Mouse (Mus musculus): Measurements from ENCODE around the gene Ubtd1. TPM values are rescaled to one million over a fixed set of nuclear protein-coding genes. Genes with fewer than 3 reads are reported as not detected.

Ubtd1 gene
- polyA plus RNA-seq, 1 experiment from 2014 or later = 4.9 TPM

GRCm38 (mm10) chr19:42026158-42026557 is 44.6 kb downstream of the Ubtd1 start:
- Histone ChIP-seq H3K9ac (ENCODE audit: low read depth, low read length) (no peak overlapping the region), H3K4me2 (ENCODE audit: low read depth, low read length) (no peak overlapping the region), H3K4me1 (ENCODE audit: control insufficient read depth, low read depth, low read length) (no peaks in the 10 kb centered on the region), H3K36me3 (ENCODE audit: control insufficient read depth, insufficient read depth) (no peaks in the 10 kb centered on the region), H3K27ac (ENCODE audit: low read length) (no peak overlapping the region), H3K9me3 (replicated peaks; ENCODE audit: control insufficient read depth, low read length) (no peaks in the 10 kb centered on the region), H3K4me3 (ENCODE audit: low read depth, low read length) (no peak overlapping the region), H3K27me3 (ENCODE audit: control insufficient read depth, insufficient read depth, low read depth, low read length) (no peaks in the 10 kb centered on the region)
- WGBS (ENCODE audit: insufficient replicate concordance) = 5% methylated on average over 5 of the region's 5 CpGs
- no peak for ATAC-seq (ENCODE audit: low read depth)

GRCm38 (mm10) chr19:42031112-42031511 is 49.5 kb downstream of the Ubtd1 start:
- Histone ChIP-seq H3K4me2 (ENCODE audit: low read depth, low read length) (no peak overlapping the region), H3K27ac (ENCODE audit: low read length) (no peak overlapping the region), H3K4me1 (ENCODE audit: control insufficient read depth, low read depth, low read length) (no peaks in the 10 kb centered on the region; the same call in 1 of the 2 replicates), H3K27me3 (ENCODE audit: control insufficient read depth, insufficient read depth, low read depth, low read length) (no peaks in the 10 kb centered on the region), H3K9ac (ENCODE audit: low read depth, low read length) (no peak overlapping the region), H3K36me3 (ENCODE audit: control insufficient read depth, insufficient read depth) (no peaks in the 10 kb centered on the region), H3K9me3 (replicated peaks; ENCODE audit: control insufficient read depth, low read length) (no peaks in the 10 kb centered on the region), H3K4me3 (ENCODE audit: low read depth, low read length) (no peak overlapping the region)
- ATAC-seq (ENCODE audit: low read depth) = no peak
- 72% methylated on average over 5 of the region's 5 CpGs for WGBS (ENCODE audit: insufficient replicate concordance)

- H3K9ac ChIP-seq (ENCODE audit: low read depth, low read length) = no peak overlapping the region
- H3K9me3 ChIP-seq (replicated peaks; ENCODE audit: control insufficient read depth, low read length) = no peaks in the 10 kb centered on the region
- H3K36me3 ChIP-seq (ENCODE audit: control insufficient read depth, insufficient read depth) = no peaks in the 10 kb centered on the region
- H3K4me2 ChIP-seq (ENCODE audit: low read depth, low read length) = no peak overlapping the region
- no peak overlapping the region for H3K27ac ChIP-seq (ENCODE audit: low read length)
- no peak overlapping the region for H3K4me3 ChIP-seq (ENCODE audit: low read depth, low read length)
- no peaks in the 10 kb centered on the region; the same call in 1 of the 2 replicates for H3K4me1 ChIP-seq (ENCODE audit: control insufficient read depth, low read depth, low read length)
- WGBS (ENCODE audit: insufficient replicate concordance) = 70% methylated on average over 14 of the region's 14 CpGs
- no peaks in the 10 kb centered on the region for H3K27me3 ChIP-seq (ENCODE audit: control insufficient read depth, insufficient read depth, low read depth, low read length)
- ATAC-seq (ENCODE audit: low read depth) = no peak
Observed at GRCm38 (mm10) chr19:42033611-42034010, 52.0 kb downstream of the Ubtd1 start.

GRCm38 (mm10) chr19:42034146-42034775 is 52.7 kb downstream of the Ubtd1 start:
- no peaks in the 10 kb centered on the region for H3K27me3 ChIP-seq (ENCODE audit: control insufficient read depth, insufficient read depth, low read depth, low read length)
- no peaks in the 10 kb centered on the region for H3K36me3 ChIP-seq (ENCODE audit: control insufficient read depth, insufficient read depth)
- H3K4me3 ChIP-seq (ENCODE audit: low read depth, low read length) = no peak overlapping the region
- 49% methylated on average over 9 of the region's 9 CpGs for WGBS (ENCODE audit: insufficient replicate concordance)
- no peak overlapping the region for H3K9ac ChIP-seq (ENCODE audit: low read depth, low read length)
- no peak overlapping the region for H3K4me2 ChIP-seq (ENCODE audit: low read depth, low read length)
- H3K27ac ChIP-seq (ENCODE audit: low read length) = no peak overlapping the region
- H3K9me3 ChIP-seq (replicated peaks; ENCODE audit: control insufficient read depth, low read length) = no peaks in the 10 kb centered on the region
- H3K4me1 ChIP-seq (ENCODE audit: control insufficient read depth, low read depth, low read length) = no peaks in the 10 kb centered on the region; the same call in 1 of the 2 replicates
- peak; percentile 25; the same call in 1 of the 2 replicates for ATAC-seq (ENCODE audit: low read depth)

GRCm38 (mm10) chr19:42034881-42035455 is 53.4 kb downstream of the Ubtd1 start:
- WGBS (ENCODE audit: insufficient replicate concordance) = 59% methylated on average over 11 of the region's 11 CpGs
- ATAC-seq (ENCODE audit: low read depth) = no peak
- no peaks in the 10 kb centered on the region for H3K36me3 ChIP-seq (ENCODE audit: control insufficient read depth, insufficient read depth)

GRCm38 (mm10) chr19:42035456-42036248 is 54.1 kb downstream of the Ubtd1 start, which contains the start of gene Ankrd2:
TSS of gene Ankrd2 (plus strand) at chr19:42036000.
- 57% methylated on average over 19 of the region's 19 CpGs for WGBS (ENCODE audit: insufficient replicate concordance)
- Histone ChIP-seq H3K4me3 (ENCODE audit: low read depth, low read length) (no peak within 1 kb of the TSS), H3K27ac (ENCODE audit: low read length) (no peak within 1 kb of the TSS), H3K9me3 (replicated peaks; ENCODE audit: control insufficient read depth, low read length) (no peaks in the 10 kb centered on the region), H3K4me1 (ENCODE audit: control insufficient read depth, low read depth, low read length) (no peaks in the 10 kb centered on the region; the same call in 1 of the 2 replicates), H3K4me2 (ENCODE audit: low read depth, low read length) (no peak within 1 kb of the TSS), H3K9ac (ENCODE audit: low read depth, low read length) (no peak within 1 kb of the TSS), H3K36me3 (ENCODE audit: control insufficient read depth, insufficient read depth) (no peaks in the 10 kb centered on the region), H3K27me3 (ENCODE audit: control insufficient read depth, insufficient read depth, low read depth, low read length) (no peaks in the 10 kb centered on the region; the same call in 1 of the 2 replicates)
- ATAC-seq (ENCODE audit: low read depth) = peak; percentile 50; the same call in 1 of the 2 replicates

More at GRCm38 (mm10) chr19:42034881-42035455, 53.4 kb downstream of the Ubtd1 start:
- no peaks in the 10 kb centered on the region for H3K27me3 ChIP-seq (ENCODE audit: control insufficient read depth, insufficient read depth, low read depth, low read length)
- no peak overlapping the region for H3K27ac ChIP-seq (ENCODE audit: low read length)
- H3K4me3 ChIP-seq (ENCODE audit: low read depth, low read length) = no peak overlapping the region
- no peak overlapping the region for H3K4me2 ChIP-seq (ENCODE audit: low read depth, low read length)
- H3K4me1 ChIP-seq (ENCODE audit: control insufficient read depth, low read depth, low read length) = no peaks in the 10 kb centered on the region; the same call in 1 of the 2 replicates
- H3K9ac ChIP-seq (ENCODE audit: low read depth, low read length) = no peak overlapping the region
- no peaks in the 10 kb centered on the region for H3K9me3 ChIP-seq (replicated peaks; ENCODE audit: control insufficient read depth, low read length)

- WGBS (ENCODE audit: insufficient replicate concordance) = 68% methylated on average over 3 of the region's 3 CpGs
Observed at GRCm38 (mm10) chr19:42036357-42036756, 54.8 kb downstream of the Ubtd1 start.

GRCm38 (mm10) chr19:42037167-42037702 is 55.7 kb downstream of the Ubtd1 start:
- Histone ChIP-seq H3K4me3 (ENCODE audit: low read depth, low read length) (no peak overlapping the region), H3K4me1 (ENCODE audit: control insufficient read depth, low read depth, low read length) (no peaks in the 10 kb centered on the region; the same call in 1 of the 2 replicates), H3K36me3 (ENCODE audit: control insufficient read depth, insufficient read depth) (no peaks in the 10 kb centered on the region), H3K9ac (ENCODE audit: low read depth, low read length) (no peak overlapping the region), H3K27ac (ENCODE audit: low read length) (no peak overlapping the region), H3K9me3 (replicated peaks; ENCODE audit: control insufficient read depth, low read length) (no peaks in the 10 kb centered on the region), H3K27me3 (ENCODE audit: control insufficient read depth, insufficient read depth, low read depth, low read length) (no peaks in the 10 kb centered on the region; the same call in 1 of the 2 replicates), H3K4me2 (ENCODE audit: low read depth, low read length) (no peak overlapping the region)
- ATAC-seq (ENCODE audit: low read depth) = no peak
- WGBS (ENCODE audit: insufficient replicate concordance) = 65% methylated on average over 11 of the region's 11 CpGs

More at GRCm38 (mm10) chr19:42036357-42036756, 54.8 kb downstream of the Ubtd1 start:
- Histone ChIP-seq H3K27ac (ENCODE audit: low read length) (no peak overlapping the region), H3K9me3 (replicated peaks; ENCODE audit: control insufficient read depth, low read length) (no peaks in the 10 kb centered on the region), H3K4me1 (ENCODE audit: control insufficient read depth, low read depth, low read length) (no peaks in the 10 kb centered on the region; the same call in 1 of the 2 replicates), H3K4me2 (ENCODE audit: low read depth, low read length) (no peak overlapping the region), H3K27me3 (ENCODE audit: control insufficient read depth, insufficient read depth, low read depth, low read length) (no peaks in the 10 kb centered on the region; the same call in 1 of the 2 replicates), H3K36me3 (ENCODE audit: control insufficient read depth, insufficient read depth) (no peaks in the 10 kb centered on the region), H3K4me3 (ENCODE audit: low read depth, low read length) (no peak overlapping the region), H3K9ac (ENCODE audit: low read depth, low read length) (no peak overlapping the region)
- no peak for ATAC-seq (ENCODE audit: low read depth)
